Mouse (Mus musculus) left cerebral cortex, adult 8-10 months (tissue): ENCODE results near the gene Ythdf2. TPM values are rescaled to one million over a fixed set of nuclear protein-coding genes. Genes with fewer than 3 reads are reported as not detected.
"Not testable (repeated sequence)": the region's sequence is repeated elsewhere in the genome, so short reads cannot be mapped to it uniquely, and the experiment has no call there.

Experiments used
- DNase-seq, 2 experiments: peaks; one replicate each; pipeline ENCODE4 v3.0.0; 2022; ENCODE audit warnings: low spot score in 2 of 2
- total RNA-seq, 4 experiments: library from RNA; stranded (reverse); gene quantifications; 2 replicates each; pipeline ENCODE4 v1.2.4; 2022

Gene Ythdf2
- total RNA-seq: 10 to 100 TPM; 40.1 to 43.4 (median 41.4) TPM

- DNase-seq: peak; percentile 93 to 94
These were observed at the start of gene Ythdf2 for GRCm38 (mm10) chr4:132211953-132212734. Ythdf2 (minus strand) TSS chr4:132212303.

GRCm38 (mm10) chr4:132260404-132261379 lies 48.6 kb upstream of the Ythdf2 start:
- no peak for DNase-seq

GRCm38 (mm10) chr4:132259248-132259647 lies 47.1 kb upstream of the Ythdf2 start:
- no peak for DNase-seq

GRCm38 (mm10) chr4:132256384-132256783 lies 44.3 kb upstream of the Ythdf2 start:
- DNase-seq: no peak

GRCm38 (mm10) chr4:132254986-132255385 lies 42.9 kb upstream of the Ythdf2 start:
- no peak for DNase-seq

GRCm38 (mm10) chr4:132253622-132254021 lies 41.5 kb upstream of the Ythdf2 start:
- no peak for DNase-seq

- DNase-seq: no peak
These were observed 41.0 kb upstream of the Ythdf2 start for GRCm38 (mm10) chr4:132253128-132253527.

- no peak for DNase-seq
These were observed 39.5 kb upstream of the Ythdf2 start for GRCm38 (mm10) chr4:132251596-132251995.

- DNase-seq: no peak
These were observed 35.4 kb upstream of the Ythdf2 start for GRCm38 (mm10) chr4:132247451-132247997.

GRCm38 (mm10) chr4:132245643-132246042 lies 33.5 kb upstream of the Ythdf2 start:
- DNase-seq: no peak

GRCm38 (mm10) chr4:132241208-132241607 lies 29.1 kb upstream of the Ythdf2 start:
- no peak for DNase-seq

- no peak for DNase-seq
These were observed 28.3 kb upstream of the Ythdf2 start for GRCm38 (mm10) chr4:132240367-132240766.

GRCm38 (mm10) chr4:132238356-132238755 lies 26.3 kb upstream of the Ythdf2 start:
- DNase-seq: no peak

GRCm38 (mm10) chr4:132234710-132235109 lies 22.6 kb upstream of the Ythdf2 start:
- DNase-seq: no peak

- no peak for DNase-seq
These were observed 18.3 kb upstream of the Ythdf2 start for GRCm38 (mm10) chr4:132230422-132230821.

GRCm38 (mm10) chr4:132222001-132222400 lies 9.9 kb upstream of the Ythdf2 start:
- not testable (repeated sequence) for DNase-seq

- not testable (repeated sequence) for DNase-seq
These were observed 6.3 kb upstream of the Ythdf2 start for GRCm38 (mm10) chr4:132218439-132218838.

- no peak for DNase-seq
These were observed 5.7 kb upstream of the Ythdf2 start for GRCm38 (mm10) chr4:132217781-132218180.

GRCm38 (mm10) chr4:132216602-132217001 lies 4.5 kb upstream of the Ythdf2 start:
- DNase-seq: no peak

- no peak for DNase-seq
These were observed 2.7 kb upstream of the Ythdf2 start for GRCm38 (mm10) chr4:132214847-132215246.

- DNase-seq: no peak
These were observed 786 bp downstream of the Ythdf2 start for GRCm38 (mm10) chr4:132211091-132211942.
